Mouse (Mus musculus) MEL (cell line): Measurements from ENCODE around the gene Rapgef4. TPM values are rescaled to one million over a fixed set of nuclear protein-coding genes. Genes with fewer than 3 reads are reported as not detected.

Experiments
- DNase-seq: peaks from one replicate; pipeline ENCODE4 v3.0.0; 2011; ENCODE audit warnings: low read depth, low spot score
- H3K27ac ChIP-seq: 2 replicates; pipeline ENCODE4 v1.5.1; 2012; ENCODE audit warnings: low read depth, mild to moderate bottlenecking, control low read depth, low read length, moderate library complexity; ENCODE audit not compliant: control insufficient read depth
- H3K27me3 ChIP-seq, 2 experiments: fragments of 150-350 bp in 1 of 2; sonication (generic) in 1 of 2; 2 replicates each; pipeline ENCODE4 v1.6.1; 2012; ENCODE audit warnings: low read length in 2 of 2, mild to moderate bottlenecking in 2 of 2, improper control_type of control experiment in 1 of 2, moderate library complexity in 1 of 2; ENCODE audit not compliant: insufficient read depth in 2 of 2, control insufficient read depth in 1 of 2
- H3K36me3 ChIP-seq, 2 experiments: 2 replicates each; pipeline ENCODE4 v1.6.1; 2012 to 2014; ENCODE audit warnings: low read length in 2 of 2, improper control_type of control experiment in 1 of 2, inconsistent platforms in 1 of 2, mild to moderate bottlenecking in 1 of 2; ENCODE audit not compliant: insufficient read depth in 2 of 2, control insufficient read depth in 1 of 2
- H3K4me1 ChIP-seq, 2 experiments: fragments of 150-350 bp in 1 of 2; sonication (generic) in 1 of 2; 2 replicates each; pipeline ENCODE4 v1.6.1; 2012; ENCODE audit warnings: low read length in 2 of 2, improper control_type of control experiment in 1 of 2, mild to moderate bottlenecking in 1 of 2; ENCODE audit not compliant: insufficient read depth in 2 of 2, control insufficient read depth in 1 of 2
- H3K4me3 ChIP-seq, 2 experiments: fragments of 150-350 bp in 1 of 2; sonication (generic) in 1 of 2; 2 replicates each; pipeline ENCODE4 v1.5.1; 2012; ENCODE audit warnings: low read depth in 2 of 2, low read length in 2 of 2, mild to moderate bottlenecking in 2 of 2, moderate library complexity in 2 of 2, control low read depth in 1 of 2, improper control_type of control experiment in 1 of 2; ENCODE audit not compliant: control insufficient read depth in 1 of 2, insufficient read depth in 1 of 2
- H3K79me2 ChIP-seq: 2 replicates; pipeline ENCODE4 v1.6.1; 2012; ENCODE audit warnings: mild to moderate bottlenecking, low read length, moderate library complexity; ENCODE audit not compliant: control insufficient read depth, poor library complexity, insufficient read depth
- H3K9ac ChIP-seq: 2 replicates; pipeline ENCODE4 v1.6.1; 2012; ENCODE audit warnings: low read depth, mild to moderate bottlenecking, control low read depth, low read length, moderate library complexity; ENCODE audit not compliant: control insufficient read depth, poor library complexity, severe bottlenecking
- H3K9me3 ChIP-seq: fragments of 150-350 bp; sonication (generic); replicated peaks from 2 replicates; pipeline ENCODE4 v1.6.1; 2012; ENCODE audit warnings: mild to moderate bottlenecking, low read length, improper control_type of control experiment, moderate library complexity; ENCODE audit not compliant: insufficient read depth
- BHLHE40 ChIP-seq: IDR thresholded peaks from 2 replicates; pipeline ENCODE4 v1.6.1; 2012; ENCODE audit warnings: low read depth, mild to moderate bottlenecking, inconsistent platforms, low read length, improper control_type of control experiment, borderline replicate concordance
- CHD2 ChIP-seq: IDR thresholded peaks from 2 replicates; pipeline ENCODE4 v1.6.1; 2011; ENCODE audit warnings: low read length, improper control_type of control experiment
- CTCF ChIP-seq, 3 experiments: IDR thresholded peaks in 2 of 3; conservative IDR thresholded peaks in 1 of 3; 2 replicates each; pipeline ENCODE4 v1.5.1; 2011 to 2012; ENCODE audit warnings: low read length in 3 of 3, low read depth in 2 of 3, mild to moderate bottlenecking in 2 of 3, improper control_type of control experiment in 1 of 3, inconsistent platforms in 1 of 3, mixed read lengths in 1 of 3, moderate library complexity in 1 of 3; ENCODE audit not compliant: control insufficient read depth in 1 of 3, insufficient read depth in 1 of 3, poor library complexity in 1 of 3, severe bottlenecking in 1 of 3
- ETS1 ChIP-seq: IDR thresholded peaks from 2 replicates; pipeline ENCODE4 v1.6.1; 2012; ENCODE audit warnings: low read depth, mild to moderate bottlenecking, inconsistent platforms, low read length, improper control_type of control experiment, moderate library complexity
- HCFC1 ChIP-seq: IDR thresholded peaks from 2 replicates; pipeline ENCODE4 v1.6.1; 2012; ENCODE audit warnings: low read depth, mild to moderate bottlenecking, inconsistent platforms, low read length, improper control_type of control experiment, moderate library complexity
- JUND ChIP-seq: IDR thresholded peaks from 2 replicates; pipeline ENCODE4 v1.6.1; 2011; ENCODE audit warnings: low read depth, mild to moderate bottlenecking, improper control_type of control experiment, low read length
- MEF2A ChIP-seq: IDR thresholded peaks from 2 replicates; pipeline ENCODE4 v1.6.1; 2014; ENCODE audit warnings: low read depth, mild to moderate bottlenecking, inconsistent platforms, low read length, improper control_type of control experiment; ENCODE audit not compliant: poor library complexity, insufficient replicate concordance, severe bottlenecking; ENCODE audit errors: extremely low read depth
- MYB ChIP-seq: IDR thresholded peaks from 2 replicates; pipeline ENCODE4 v1.6.1; 2011; ENCODE audit warnings: mild to moderate bottlenecking, low read depth, low read length, improper control_type of control experiment
- POLR2A ChIP-seq, 2 experiments: IDR thresholded peaks; 2 replicates each; pipeline ENCODE4 v1.6.1; 2011 to 2012; ENCODE audit warnings: low read length in 2 of 2, mild to moderate bottlenecking in 2 of 2, control low read depth in 1 of 2, improper control_type of control experiment in 1 of 2, low read depth in 1 of 2, moderate library complexity in 1 of 2; ENCODE audit not compliant: control insufficient read depth in 1 of 2, insufficient read depth in 1 of 2, poor library complexity in 1 of 2
- POLR2AphosphoS2 ChIP-seq: IDR thresholded peaks from 2 replicates; pipeline ENCODE4 v1.6.1; 2011; ENCODE audit warnings: low read length, improper control_type of control experiment
- POLR2AphosphoS5 ChIP-seq: IDR thresholded peaks from 2 replicates; pipeline ENCODE4 v1.6.1; 2012; ENCODE audit warnings: low read depth, borderline replicate concordance, mild to moderate bottlenecking, inconsistent platforms, low read length, moderate library complexity, mixed read lengths
- SIN3A ChIP-seq: IDR thresholded peaks from 2 replicates; pipeline ENCODE4 v1.6.1; 2012; ENCODE audit warnings: low read length, improper control_type of control experiment, inconsistent platforms
- SMC3 ChIP-seq: IDR thresholded peaks from 2 replicates; pipeline ENCODE4 v1.6.1; 2011; ENCODE audit warnings: low read depth, low read length, improper control_type of control experiment
- TAL1 ChIP-seq: IDR thresholded peaks from 2 replicates; pipeline ENCODE4 v1.6.1; 2012; ENCODE audit warnings: mild to moderate bottlenecking, inconsistent platforms, low read length, moderate library complexity, mixed read lengths
- USF1 ChIP-seq: IDR thresholded peaks from 2 replicates; pipeline ENCODE4 v1.6.1; 2014; ENCODE audit warnings: low read depth, mild to moderate bottlenecking, inconsistent platforms, low read length, improper control_type of control experiment, moderate library complexity
- ZC3H11A ChIP-seq: IDR thresholded peaks from 2 replicates; pipeline ENCODE4 v1.6.1; 2012; ENCODE audit warnings: low read depth, mild to moderate bottlenecking, inconsistent platforms, low read length, improper control_type of control experiment
- ZKSCAN1 ChIP-seq: IDR thresholded peaks from 2 replicates; pipeline ENCODE4 v1.6.1; 2012; ENCODE audit warnings: low read depth, mild to moderate bottlenecking, inconsistent platforms, low read length, improper control_type of control experiment, moderate library complexity
- ZMIZ1 ChIP-seq: IDR thresholded peaks from 2 replicates; pipeline ENCODE4 v1.6.1; 2012; ENCODE audit warnings: low read depth, mild to moderate bottlenecking, inconsistent platforms, low read length, improper control_type of control experiment, moderate library complexity
- ZNF384 ChIP-seq: IDR thresholded peaks from 2 replicates; pipeline ENCODE4 v1.6.1; 2012; ENCODE audit warnings: low read depth, mild to moderate bottlenecking, inconsistent platforms, low read length, improper control_type of control experiment
- polyA plus RNA-seq, 2 experiments: library from polyadenylated mRNA; stranded (reverse) in 1 of 2; unstranded in 1 of 2; fragments of >175 nt in 1 of 2; fragments of >200 nt in 1 of 2; gene quantifications; 2 replicates each; pipeline versions ENCODE4 v1.2.1 to v1.2.4; 2012; ENCODE audit warnings: low replicate concordance in 2 of 2, low read depth in 1 of 2; ENCODE audit not compliant: insufficient read length in 2 of 2, insufficient read depth in 1 of 2, missing spikeins in 1 of 2
- total RNA-seq: library from RNA; depleted of rRNA; stranded (reverse); fragments of 300-350 nt; gene quantifications from 2 replicates; pipeline ENCODE4 v1.2.3, GENCODE M21; 2012

Rapgef4 gene
- total and polyA plus RNA-seq, 3 experiments, result not detected

GRCm38 (mm10) chr2:72038651-72039251, 57.7 kb downstream of the Rapgef4 start:
- H3K9ac ChIP-seq, result no peak overlapping the region
- no peak for DNase-seq
- no peaks in the 10 kb centered on the region for H3K9me3 ChIP-seq
- no peak overlapping the region for H3K27ac ChIP-seq
- no peaks in the 10 kb centered on the region for H3K79me2 ChIP-seq
- H3K27me3 ChIP-seq, result no peaks in the 10 kb centered on the region
- no peak overlapping the region for H3K4me3 ChIP-seq
- H3K36me3 ChIP-seq, result no peaks in the 10 kb centered on the region
- TF ChIP-seq SMC3, result no peak
- no peak for TF ChIP-seq ZMIZ1
- no peak for TF ChIP-seq POLR2AphosphoS5
- no peak for TF ChIP-seq ZC3H11A
- no peak for TF ChIP-seq SIN3A
- TF ChIP-seq ZNF384, result no peak
- no peak for TF ChIP-seq MEF2A
- no peak for TF ChIP-seq POLR2A (IDR thresholded peaks at IDR 0.05; ENCODE audit: control insufficient read depth in 1 of 2, insufficient read depth in 1 of 2, low read depth in 1 of 2, low read length in 2 of 2, poor library complexity in 1 of 2)
- no peak for TF ChIP-seq HCFC1
- TF ChIP-seq CTCF (IDR thresholded peaks at IDR 0.05 in 2 of 3, conservative IDR thresholded peaks at IDR 0.05 in 1 of 3; ENCODE audit: control insufficient read depth in 1 of 3, insufficient read depth in 1 of 3, low read depth in 2 of 3, low read length in 3 of 3, poor library complexity in 1 of 3, severe bottlenecking in 1 of 3), result no peak
- no peak for TF ChIP-seq CHD2
- no peak for TF ChIP-seq ETS1
- TF ChIP-seq USF1, result no peak
- no peak for TF ChIP-seq BHLHE40
- no peak for TF ChIP-seq JUND
- no peak for TF ChIP-seq TAL1
- no peaks in the 10 kb centered on the region for H3K4me1 ChIP-seq

DNA sequence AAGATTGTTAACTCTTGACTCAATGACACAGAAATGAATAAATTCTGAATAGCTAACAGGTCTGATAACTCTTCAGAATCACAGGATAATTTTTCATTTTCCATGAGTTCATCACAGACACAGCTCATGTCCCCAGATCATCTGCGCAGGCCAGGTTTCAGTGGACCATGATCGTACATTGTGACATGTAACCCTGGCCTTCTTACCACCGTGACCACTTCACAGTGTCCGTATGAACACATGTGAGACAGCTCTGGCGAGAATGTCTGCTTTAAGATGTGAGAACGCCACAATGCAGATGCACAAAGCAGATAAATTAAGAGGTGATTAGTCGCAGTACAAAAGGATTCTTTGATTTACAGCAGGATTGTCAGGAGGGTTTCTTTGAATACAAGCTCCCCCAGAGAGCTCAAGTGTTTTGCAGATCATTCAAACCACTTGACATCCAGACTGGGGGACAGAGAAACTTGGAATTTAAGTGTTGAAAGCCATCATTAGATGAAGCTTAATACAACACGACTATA, 58.5 kb downstream of the Rapgef4 start:
- TF ChIP-seq JUND (no peak), ZKSCAN1 (no peak), ZNF384 (no peak), ETS1 (no peak), POLR2AphosphoS5 (no peak), CTCF (IDR thresholded peaks at IDR 0.05 in 2 of 3, conservative IDR thresholded peaks at IDR 0.05 in 1 of 3; ENCODE audit: control insufficient read depth in 1 of 3, insufficient read depth in 1 of 3, low read depth in 2 of 3, low read length in 3 of 3, poor library complexity in 1 of 3, severe bottlenecking in 1 of 3) (no peak), POLR2AphosphoS2 (no peak), BHLHE40 (no peak), TAL1 (no peak), MYB (no peak)
- TF ChIP-seq, all 39 proteins: peak for 0
- H3K27ac ChIP-seq, result no peak overlapping the region
- DNase-seq, result no peak
- no peak overlapping the region for H3K9ac ChIP-seq
- H3K27me3 ChIP-seq, result no peaks in the 10 kb centered on the region
- no peaks in the 10 kb centered on the region for H3K36me3 ChIP-seq
- no peaks in the 10 kb centered on the region for H3K4me1 ChIP-seq
- no peaks in the 10 kb centered on the region for H3K9me3 ChIP-seq
- H3K79me2 ChIP-seq, result no peaks in the 10 kb centered on the region
- H3K4me3 ChIP-seq, result no peak overlapping the region
